ENCODE assay signal across 8 mouse cellular contexts in genomic region chr9:40376139-40376541, GRCm38 (mm10).
DNase-seq lines count a peak whose midpoint lies in the region; ATAC-seq and TF ChIP-seq lines count a peak whose summit lies in the region.

No protein-coding gene starts in this region.

- H3K36me3 ChIP-seq in hindbrain, embryonic 14.5 days (replicated peaks; ENCODE audit: control insufficient read depth, insufficient read depth): no peaks in the 10 kb centered on the region
- H3K36me3 ChIP-seq in lung, embryonic 16.5 days (ENCODE audit: control insufficient read depth, insufficient read depth, low read length): no peaks in the 10 kb centered on the region
- H3K36me3 ChIP-seq in thymus, adult 2 months (ENCODE audit: control insufficient read depth, insufficient read depth, low read length): no peaks in the 10 kb centered on the region

- no peak for TF ChIP-seq POLR2A in thymus, adult 2 months (IDR thresholded peaks at IDR 0.05; ENCODE audit: control insufficient read depth, extremely low read depth, insufficient read depth, low read length, poor library complexity)

- no peaks in the 10 kb centered on the region for H3K27me3 ChIP-seq in hindbrain, embryonic 14.5 days (ENCODE audit: control insufficient read depth, insufficient read depth, low read length)
- no peaks in the 10 kb centered on the region for H3K27me3 ChIP-seq in lung, embryonic 16.5 days (ENCODE audit: control insufficient read depth, insufficient read depth, low read depth, low read length)
- no peaks in the 10 kb centered on the region for H3K27me3 ChIP-seq in thymus, adult 2 months (ENCODE audit: control insufficient read depth, insufficient read depth, low read length)

- TF ChIP-seq CTCF in thymus, adult 2 months (IDR thresholded peaks at IDR 0.05; ENCODE audit: borderline replicate concordance, control insufficient read depth, extremely low read depth, insufficient read depth, low read length, poor library complexity): no peak

- no peaks in the 10 kb centered on the region for H3K9me3 ChIP-seq in hindbrain, embryonic 14.5 days (ENCODE audit: control insufficient read depth, low read length)
- no peaks in the 10 kb centered on the region for H3K9me3 ChIP-seq in lung, embryonic 16.5 days (ENCODE audit: control insufficient read depth, low read length)

- peak; percentile 65 for ATAC-seq in hindbrain, embryonic 14.5 days (ENCODE audit: low FRiP score)
- peak; percentile 56; the same call in 1 of the 2 replicates for ATAC-seq in lung, embryonic 16.5 days (ENCODE audit: low read depth)

- peak overlapping the region; percentile 60 for H3K4me2 ChIP-seq in hindbrain, embryonic 14.5 days (replicated peaks)
- peak overlapping the region; percentile 20; the same call in 1 of the 2 replicates for H3K4me2 ChIP-seq in lung, embryonic 16.5 days (ENCODE audit: low read depth, low read length)

- H3K4me3 ChIP-seq in hindbrain, embryonic 14.5 days (replicated peaks; ENCODE audit: low read length): peak overlapping the region; percentile 37
- H3K4me3 ChIP-seq in lung, embryonic 16.5 days (ENCODE audit: low read length): no peak overlapping the region
- no peak overlapping the region for H3K4me3 ChIP-seq in thymus, adult 2 months (ENCODE audit: control insufficient read depth, insufficient read depth, low read length)

- peaks cover 34% of the 10 kb centered on the region for H3K4me1 ChIP-seq in hindbrain, embryonic 14.5 days (replicated peaks; ENCODE audit: control insufficient read depth, insufficient read depth, low read length)
- peaks cover 6% of the 10 kb centered on the region for H3K4me1 ChIP-seq in lung, embryonic 16.5 days (replicated peaks; ENCODE audit: control insufficient read depth, insufficient read depth, low read length)
- H3K4me1 ChIP-seq in thymus, adult 2 months (replicated peaks; ENCODE audit: control insufficient read depth, insufficient read depth, low read length): no peaks in the 10 kb centered on the region

- WGBS in hindbrain, embryonic 14.5 days: 10% methylated on average over 11 of the region's 11 CpGs
- 17% methylated on average over 11 of the region's 11 CpGs for WGBS in lung, embryonic 16.5 days
- 91% methylated on average over 11 of the region's 11 CpGs for WGBS in thymus, adult 2 months

- DNase-seq in adrenal gland, adult 2 months: peak; percentile 69
- no peak for DNase-seq in adrenal gland, adult 18-20 months (ENCODE audit: low spot score in 2 of 2)
- DNase-seq in embryo, embryonic 10 days (ENCODE audit: low spot score): peak; percentile 77
- DNase-seq in hindbrain, embryonic 14.5 days (ENCODE audit: low spot score): peak; percentile 52
- DNase-seq in layer of hippocampus, postnatal 14 days (ENCODE audit: low spot score in 2 of 2): peak; percentile 73
- DNase-seq in right cerebral cortex, postnatal 14 days: peak; percentile 67
- DNase-seq in thymus, adult 2 months: no peak

- peak overlapping the region; percentile 72 for H3K9ac ChIP-seq in hindbrain, embryonic 14.5 days
- 0 out of 2 replicates have a peak overlapping the region, but pooled peaks have one; percentile 28 for H3K9ac ChIP-seq in lung, embryonic 16.5 days (ENCODE audit: low read length)

- peak overlapping the region; percentile 66 for H3K27ac ChIP-seq in hindbrain, embryonic 14.5 days
- H3K27ac ChIP-seq in lung, embryonic 16.5 days (ENCODE audit: low read length): no peak overlapping the region
- no peak overlapping the region for H3K27ac ChIP-seq in thymus, adult 2 months (ENCODE audit: control insufficient read depth, insufficient read depth, low read length)

Comparison
In these comparisons a context has a peak if more than half of its experiments do, and no peak if none do; other contexts are left out.
1. DNase-seq: peak in adrenal gland, adult 2 months (single experiment), embryo, embryonic 10 days (single experiment), hindbrain, embryonic 14.5 days (single experiment), layer of hippocampus, postnatal 14 days (2 of 2) and right cerebral cortex, postnatal 14 days (single experiment); none in adrenal gland, adult 18-20 months (0 of 2) and thymus, adult 2 months (single experiment).